ENCODE assay signal across 8 mouse cellular contexts in genomic region chr2:70509021-70509632, GRCm38 (mm10). TPM values are rescaled to one million over a fixed set of nuclear protein-coding genes. Genes with fewer than 3 reads are reported as not detected.
A peak's percentile ranks its signal among the peaks of the same experiment; 100 is the strongest.
DNase-seq lines count a peak whose midpoint lies in the region; ATAC-seq and TF ChIP-seq lines count a peak whose summit lies in the region.

No protein-coding gene starts in this region.

- ATAC-seq in forebrain, embryonic 14.5 days: peak; percentile 97
- peak; percentile 95 for ATAC-seq in heart, postnatal 0 days (ENCODE audit: insufficient read depth, low read depth)
- ATAC-seq in liver, embryonic 15.5 days (ENCODE audit: insufficient read depth): peak; percentile 54
- peak; percentile 97 for ATAC-seq in neural tube, embryonic 14.5 days (ENCODE audit: low read depth)

- TF ChIP-seq CTCF in C2C12 (IDR thresholded peaks at IDR 0.05; ENCODE audit: control insufficient read depth, insufficient read depth, insufficient read length): no peak
- TF ChIP-seq CTCF in heart, postnatal 0 days (IDR thresholded peaks at IDR 0.05; ENCODE audit: low read depth): peak; percentile 53

- H3K79me3 ChIP-seq in C2C12 (ENCODE audit: low read depth): no peaks in the 10 kb centered on the region

- peak overlapping the region; percentile 26 for H3K4me3 ChIP-seq in C2C12 (ENCODE audit: insufficient read depth, poor library complexity, severe bottlenecking)
- peak overlapping the region; percentile 46 for H3K4me3 ChIP-seq in forebrain, embryonic 14.5 days (ENCODE audit: low read depth, low read length)
- H3K4me3 ChIP-seq in heart, postnatal 0 days (ENCODE audit: low read depth, low read length): peak overlapping the region; percentile 50
- peak overlapping the region; percentile 50 for H3K4me3 ChIP-seq in liver, embryonic 15.5 days (replicated peaks)
- H3K4me3 ChIP-seq in neural tube, embryonic 14.5 days (ENCODE audit: low read depth, low read length): peak overlapping the region; percentile 50

- no peak for TF ChIP-seq EP300 in heart, postnatal 0 days (IDR thresholded peaks at IDR 0.05; ENCODE audit: low read depth)

- peak; percentile 44 for DNase-seq in c-Kit-positive CD71-negative TER-119-negative erythroid progenitor cells, embryonic 14.5 days (ENCODE audit: low read depth)
- peak; percentile 84 for DNase-seq in forebrain, embryonic 14.5 days (ENCODE audit: low spot score)
- DNase-seq in heart, postnatal 0 days (ENCODE audit: low spot score): peak; percentile 61
- DNase-seq in kidney, postnatal 36 days: peak; percentile 91 to 94
- DNase-seq in testis, postnatal 10 days (ENCODE audit: low spot score): peak; percentile 87

- H3K4me1 ChIP-seq in forebrain, embryonic 14.5 days (ENCODE audit: control insufficient read depth, insufficient read depth, low read length): peaks cover 6% of the 10 kb centered on the region
- H3K4me1 ChIP-seq in heart, postnatal 0 days (ENCODE audit: control insufficient read depth, insufficient read depth): peaks cover 6% of the 10 kb centered on the region; the same call in 1 of the 2 replicates
- H3K4me1 ChIP-seq in liver, embryonic 15.5 days (replicated peaks): no peaks in the 10 kb centered on the region
- H3K4me1 ChIP-seq in neural tube, embryonic 14.5 days (ENCODE audit: control insufficient read depth, insufficient read depth, low read length): peaks cover 4% of the 10 kb centered on the region

- H3K27ac ChIP-seq in forebrain, embryonic 14.5 days (ENCODE audit: low read depth, low read length): 0 out of 2 replicates have a peak overlapping the region, but pooled peaks have one; percentile 9
- H3K27ac ChIP-seq in heart, postnatal 0 days (ENCODE audit: low read depth): no peak overlapping the region
- H3K27ac ChIP-seq in liver, embryonic 15.5 days (replicated peaks): no peak overlapping the region
- H3K27ac ChIP-seq in neural tube, embryonic 14.5 days (ENCODE audit: low read depth, low read length): no peak overlapping the region

- under 1% methylated on average over 56 of the region's 56 CpGs for WGBS in forebrain, embryonic 14.5 days
- WGBS in heart, postnatal 0 days: under 1% methylated on average over 55 of the region's 56 CpGs
- under 1% methylated on average over 55 of the region's 56 CpGs for WGBS in liver, embryonic 15.5 days (ENCODE audit: insufficient replicate concordance)
- 1% methylated on average over 56 of the region's 56 CpGs for WGBS in neural tube, embryonic 14.5 days

- peak overlapping the region; percentile 27 for H3ac ChIP-seq in C2C12 (ENCODE audit: control insufficient read depth, insufficient read length, low read depth)

- peak overlapping the region; percentile 52 for H3K9ac ChIP-seq in forebrain, embryonic 14.5 days (ENCODE audit: low read length)
- H3K9ac ChIP-seq in heart, postnatal 0 days (replicated peaks; ENCODE audit: low read depth, low read length): 0 out of 2 replicates have a peak overlapping the region, but pooled peaks have one; percentile 24
- no peak overlapping the region for H3K9ac ChIP-seq in liver, embryonic 15.5 days
- peak overlapping the region; percentile 47 for H3K9ac ChIP-seq in neural tube, embryonic 14.5 days (replicated peaks; ENCODE audit: low read depth, low read length)

- no peaks in the 10 kb centered on the region for H3K36me3 ChIP-seq in C2C12 (ENCODE audit: control insufficient read depth, insufficient read depth)
- no peaks in the 10 kb centered on the region for H3K36me3 ChIP-seq in forebrain, embryonic 14.5 days (ENCODE audit: control insufficient read depth, insufficient read depth, low read length)
- H3K36me3 ChIP-seq in heart, postnatal 0 days (replicated peaks; ENCODE audit: control insufficient read depth, insufficient read depth, low read length): no peaks in the 10 kb centered on the region
- H3K36me3 ChIP-seq in liver, embryonic 15.5 days (replicated peaks): no peaks in the 10 kb centered on the region
- no peaks in the 10 kb centered on the region for H3K36me3 ChIP-seq in neural tube, embryonic 14.5 days (ENCODE audit: control insufficient read depth, insufficient read depth, low read length)

- no peaks in the 10 kb centered on the region for H3K79me2 ChIP-seq in C2C12 (ENCODE audit: control insufficient read depth, insufficient read depth)

- peak overlapping the region; percentile 95 for H3K4me2 ChIP-seq in forebrain, embryonic 14.5 days (ENCODE audit: low read length)
- H3K4me2 ChIP-seq in heart, postnatal 0 days (ENCODE audit: low read depth, low read length): peak overlapping the region; percentile 80
- peak overlapping the region; percentile 68 for H3K4me2 ChIP-seq in liver, embryonic 15.5 days
- H3K4me2 ChIP-seq in neural tube, embryonic 14.5 days (ENCODE audit: low read depth, low read length): peak overlapping the region; percentile 92

- no peaks in the 10 kb centered on the region for H3K9me3 ChIP-seq in forebrain, embryonic 14.5 days (replicated peaks; ENCODE audit: control insufficient read depth, low read length)
- no peaks in the 10 kb centered on the region for H3K9me3 ChIP-seq in heart, postnatal 0 days (replicated peaks; ENCODE audit: control insufficient read depth, low read length)
- H3K9me3 ChIP-seq in liver, embryonic 15.5 days (replicated peaks): no peaks in the 10 kb centered on the region
- no peaks in the 10 kb centered on the region for H3K9me3 ChIP-seq in neural tube, embryonic 14.5 days (ENCODE audit: control insufficient read depth, low read length)

- no peaks in the 10 kb centered on the region for H3K27me3 ChIP-seq in C2C12 (ENCODE audit: control insufficient read depth, insufficient read depth, insufficient read length)
- no peaks in the 10 kb centered on the region for H3K27me3 ChIP-seq in forebrain, embryonic 14.5 days (replicated peaks; ENCODE audit: control insufficient read depth, insufficient read depth, low read length)
- H3K27me3 ChIP-seq in heart, postnatal 0 days (ENCODE audit: control insufficient read depth, insufficient read depth, low read length): 0 out of 2 replicates have a peak, but pooled peaks cover 5% of the 10 kb centered on the region
- H3K27me3 ChIP-seq in liver, embryonic 15.5 days: peaks cover 30% of the 10 kb centered on the region
- no peaks in the 10 kb centered on the region for H3K27me3 ChIP-seq in neural tube, embryonic 14.5 days (ENCODE audit: control insufficient read depth, insufficient read depth, low read length)

TF ChIP-seq in C2C12, 6 proteins besides CTCF, POLR2A, EP300 and RAD21:
- TF ChIP-seq FOSL1 (IDR thresholded peaks at IDR 0.05; ENCODE audit: insufficient read depth, low read length, poor library complexity, severe bottlenecking): no peak
- TF ChIP-seq USF1 (IDR thresholded peaks at IDR 0.05; ENCODE audit: low read depth): no peak
- TF ChIP-seq CEBPB (IDR thresholded peaks at IDR 0.05; ENCODE audit: low read depth): no peak
- no peak for TF ChIP-seq MYOG (IDR thresholded peaks at IDR 0.05; ENCODE audit: control insufficient read depth, extremely low read depth, insufficient read length)
- TF ChIP-seq MAX (IDR thresholded peaks at IDR 0.05): no peak
- no peak for TF ChIP-seq MYOD1 (IDR thresholded peaks at IDR 0.05; ENCODE audit: control insufficient read depth, insufficient read length, low read depth)

RNA-seq across cellular contexts. Expression of gene Erich2, which starts 0.5 kb away (rescaled TPM):
- polyA plus RNA-seq in C2C12 (2012; fragmentation: generic; extraction: Trizol): 0.09 TPM
- polyA plus RNA-seq in forebrain, embryonic 14.5 days (2014; fragmentation: Nextera tagmentation; extraction: Ambion mirVana): 1.8 and 2.8 TPM in 2 replicates
- total RNA-seq in heart, postnatal 0 days (2014; rRNA removed; ENCODE audit: low replicate concordance): not detected in 2 replicates
- polyA plus RNA-seq in heart, postnatal 0 days (2015; fragmentation: Nextera tagmentation; extraction: Ambion mirVana): 0.19 and 1.2 TPM in 2 replicates
- not detected in 2 replicates for polyA plus RNA-seq in liver, embryonic 15.5 days (2015; fragmentation: Nextera tagmentation; extraction: Ambion mirVana)
- 1.0 and 1.2 TPM in 2 replicates for polyA plus RNA-seq in neural tube, embryonic 14.5 days (2014; fragmentation: Nextera tagmentation; extraction: Ambion mirVana)

RNA-seq across cellular contexts. Expression of gene Sp5, which starts 34.4 kb away (rescaled TPM):
- polyA plus RNA-seq in C2C12 (2012; fragmentation: generic; extraction: Trizol): 0.01 TPM
- polyA plus RNA-seq in forebrain, embryonic 14.5 days (2014; fragmentation: Nextera tagmentation; extraction: Ambion mirVana): 3.0 and 4.2 TPM in 2 replicates
- 2.6 TPM in 1 of 2 replicates, not detected in the other for total RNA-seq in heart, postnatal 0 days (2014; rRNA removed; ENCODE audit: low replicate concordance)
- 0.11 and 0.15 TPM in 2 replicates for polyA plus RNA-seq in heart, postnatal 0 days (2015; fragmentation: Nextera tagmentation; extraction: Ambion mirVana)
- 0.09 TPM in 1 of 2 replicates, not detected in the other for polyA plus RNA-seq in liver, embryonic 15.5 days (2015; fragmentation: Nextera tagmentation; extraction: Ambion mirVana)
- polyA plus RNA-seq in neural tube, embryonic 14.5 days (2014; fragmentation: Nextera tagmentation; extraction: Ambion mirVana): 0.44 and 4.2 TPM in 2 replicates

RNA-seq across cellular contexts. Expression of gene Gad1, which starts 43.7 kb away (rescaled TPM):
- not detected for polyA plus RNA-seq in C2C12 (2012; fragmentation: generic; extraction: Trizol)
- polyA plus RNA-seq in forebrain, embryonic 14.5 days (2014; fragmentation: Nextera tagmentation; extraction: Ambion mirVana): 46.4 and 70.4 TPM in 2 replicates
- not detected in 2 replicates for total RNA-seq in heart, postnatal 0 days (2014; rRNA removed; ENCODE audit: low replicate concordance)
- 0.05 and 0.11 TPM in 2 replicates for polyA plus RNA-seq in heart, postnatal 0 days (2015; fragmentation: Nextera tagmentation; extraction: Ambion mirVana)
- 0.06 and 0.08 TPM in 2 replicates for polyA plus RNA-seq in liver, embryonic 15.5 days (2015; fragmentation: Nextera tagmentation; extraction: Ambion mirVana)
- 84.1 and 119 TPM in 2 replicates for polyA plus RNA-seq in neural tube, embryonic 14.5 days (2014; fragmentation: Nextera tagmentation; extraction: Ambion mirVana)

Comparison
In these comparisons a context has a peak if more than half of its experiments do, and no peak if none do; other contexts are left out.
1. RNA of gene Gad1, which starts 43.7 kb away (polyA plus RNA-seq): 84.1 to 119 TPM in neural tube, embryonic 14.5 days and 46.4 to 70.4 TPM in forebrain, embryonic 14.5 days; 0.05 to 0.11 TPM in heart, postnatal 0 days, 0.06 to 0.08 TPM in liver, embryonic 15.5 days and not detected in C2C12 (single experiment); every median in the first group is over 10 times any median in the second.
2. Peak in every context shown above with its lines, with median percentiles within 50 percentile points of each other: H3K4me3 ChIP-seq, DNase-seq, ATAC-seq and H3K4me2 ChIP-seq.